Mouse (Mus musculus): ENCODE results near the gene Dnaic1. TPM values are rescaled to one million over a fixed set of nuclear protein-coding genes. Genes with fewer than 3 reads are reported as not detected.

The Dnaic1 gene
- polyA plus RNA-seq (2015; fragmentation: Nextera tagmentation; extraction: Ambion mirVana): 1.2 and 1.7 TPM in 2 replicates

- Histone ChIP-seq H3K36me3 (ENCODE audit: control insufficient read depth, insufficient read depth) (no peaks in the 10 kb centered on the region), H3K9me3 (ENCODE audit: control insufficient read depth, low read length) (no peaks in the 10 kb centered on the region), H3K27ac (ENCODE audit: low read length) (peak within 1 kb of the TSS; percentile 90), H3K4me3 (replicated peaks; ENCODE audit: low read length) (peak within 1 kb of the TSS; percentile 86), H3K4me1 (replicated peaks; ENCODE audit: control insufficient read depth, insufficient read depth, low read length) (peaks cover 35% of the 10 kb centered on the region), H3K4me2 (ENCODE audit: low read length) (peak within 1 kb of the TSS; percentile 63), H3K27me3 (replicated peaks; ENCODE audit: control insufficient read depth, insufficient read depth, low read length) (no peaks in the 10 kb centered on the region), H3K9ac (replicated peaks; ENCODE audit: low read depth, low read length) (peak within 1 kb of the TSS; percentile 83)
- ATAC-seq: peak; percentile 98
- WGBS: under 1% methylated on average over 36 of the region's 41 CpGs
These were observed at the start of gene Dnaic1, which contains the start of gene Fam219a for GRCm38 (mm10) chr4:41569411-41569885. TSS of gene Dnaic1 (plus strand) at chr4:41569775. TSS of gene Fam219a (minus strand) at chr4:41569538.

GRCm38 (mm10) chr4:41520641-41521040 lies 48.9 kb upstream of the Dnaic1 start:
- Histone ChIP-seq H3K9me3 (ENCODE audit: control insufficient read depth, low read length) (no peaks in the 10 kb centered on the region), H3K4me1 (replicated peaks; ENCODE audit: control insufficient read depth, insufficient read depth, low read length) (no peaks in the 10 kb centered on the region; the same call in 1 of the 2 replicates), H3K4me2 (ENCODE audit: low read length) (no peak overlapping the region), H3K9ac (replicated peaks; ENCODE audit: low read depth, low read length) (no peak overlapping the region), H3K27me3 (replicated peaks; ENCODE audit: control insufficient read depth, insufficient read depth, low read length) (no peaks in the 10 kb centered on the region), H3K36me3 (ENCODE audit: control insufficient read depth, insufficient read depth) (0 out of 2 replicates have a peak, but pooled peaks cover 2% of the 10 kb centered on the region), H3K27ac (ENCODE audit: low read length) (no peak overlapping the region), H3K4me3 (replicated peaks; ENCODE audit: low read length) (no peak overlapping the region)
- ATAC-seq: no peak
- 47% methylated on average over 14 of the region's 14 CpGs for WGBS

GRCm38 (mm10) chr4:41522136-41522535 lies 47.4 kb upstream of the Dnaic1 start:
- 32% methylated on average over 6 of the region's 6 CpGs for WGBS
- 0 out of 2 replicates have a peak, but pooled peaks cover 2% of the 10 kb centered on the region for H3K36me3 ChIP-seq (ENCODE audit: control insufficient read depth, insufficient read depth)
- no peaks in the 10 kb centered on the region for H3K27me3 ChIP-seq (replicated peaks; ENCODE audit: control insufficient read depth, insufficient read depth, low read length)
- H3K4me1 ChIP-seq (replicated peaks; ENCODE audit: control insufficient read depth, insufficient read depth, low read length): peaks cover 8% of the 10 kb centered on the region
- H3K9me3 ChIP-seq (ENCODE audit: control insufficient read depth, low read length): no peaks in the 10 kb centered on the region
- H3K4me3 ChIP-seq (replicated peaks; ENCODE audit: low read length): no peak overlapping the region
- ATAC-seq: no peak
- H3K27ac ChIP-seq (ENCODE audit: low read length): no peak overlapping the region
- H3K9ac ChIP-seq (replicated peaks; ENCODE audit: low read depth, low read length): no peak overlapping the region
- no peak overlapping the region for H3K4me2 ChIP-seq (ENCODE audit: low read length)

GRCm38 (mm10) chr4:41522788-41523187 lies 46.8 kb upstream of the Dnaic1 start:
- H3K9me3 ChIP-seq (ENCODE audit: control insufficient read depth, low read length): no peaks in the 10 kb centered on the region
- H3K4me1 ChIP-seq (replicated peaks; ENCODE audit: control insufficient read depth, insufficient read depth, low read length): peaks cover 13% of the 10 kb centered on the region
- H3K4me2 ChIP-seq (ENCODE audit: low read length): no peak overlapping the region
- H3K27ac ChIP-seq (ENCODE audit: low read length): no peak overlapping the region
- no peak overlapping the region for H3K9ac ChIP-seq (replicated peaks; ENCODE audit: low read depth, low read length)
- WGBS: 41% methylated on average over 5 of the region's 5 CpGs
- H3K27me3 ChIP-seq (replicated peaks; ENCODE audit: control insufficient read depth, insufficient read depth, low read length): no peaks in the 10 kb centered on the region
- no peak for ATAC-seq
- no peak overlapping the region for H3K4me3 ChIP-seq (replicated peaks; ENCODE audit: low read length)
- 0 out of 2 replicates have a peak, but pooled peaks cover 2% of the 10 kb centered on the region for H3K36me3 ChIP-seq (ENCODE audit: control insufficient read depth, insufficient read depth)

- no peaks in the 10 kb centered on the region for H3K27me3 ChIP-seq (replicated peaks; ENCODE audit: control insufficient read depth, insufficient read depth, low read length)
- H3K4me3 ChIP-seq (replicated peaks; ENCODE audit: low read length): no peak overlapping the region
- no peaks in the 10 kb centered on the region for H3K36me3 ChIP-seq (ENCODE audit: control insufficient read depth, insufficient read depth)
- no peak overlapping the region for H3K9ac ChIP-seq (replicated peaks; ENCODE audit: low read depth, low read length)
- H3K4me1 ChIP-seq (replicated peaks; ENCODE audit: control insufficient read depth, insufficient read depth, low read length): peaks cover 21% of the 10 kb centered on the region
- no peaks in the 10 kb centered on the region for H3K9me3 ChIP-seq (ENCODE audit: control insufficient read depth, low read length)
- ATAC-seq: no peak
- no peak overlapping the region for H3K4me2 ChIP-seq (ENCODE audit: low read length)
- no peak overlapping the region for H3K27ac ChIP-seq (ENCODE audit: low read length)
- WGBS: 86% methylated on average over 7 of the region's 7 CpGs
These were observed 45.7 kb upstream of the Dnaic1 start for GRCm38 (mm10) chr4:41523839-41524238.

GRCm38 (mm10) chr4:41524829-41525228 lies 44.7 kb upstream of the Dnaic1 start:
- H3K4me3 ChIP-seq (replicated peaks; ENCODE audit: low read length): no peak overlapping the region
- peaks cover 24% of the 10 kb centered on the region for H3K4me1 ChIP-seq (replicated peaks; ENCODE audit: control insufficient read depth, insufficient read depth, low read length)
- H3K4me2 ChIP-seq (ENCODE audit: low read length): no peak overlapping the region
- H3K9me3 ChIP-seq (ENCODE audit: control insufficient read depth, low read length): no peaks in the 10 kb centered on the region
- H3K36me3 ChIP-seq (ENCODE audit: control insufficient read depth, insufficient read depth): no peaks in the 10 kb centered on the region
- no peaks in the 10 kb centered on the region for H3K27me3 ChIP-seq (replicated peaks; ENCODE audit: control insufficient read depth, insufficient read depth, low read length)
- no peak overlapping the region for H3K27ac ChIP-seq (ENCODE audit: low read length)
- no peak overlapping the region for H3K9ac ChIP-seq (replicated peaks; ENCODE audit: low read depth, low read length)
- ATAC-seq: no peak
- WGBS: 81% methylated on average over 9 of the region's 9 CpGs

GRCm38 (mm10) chr4:41526553-41526952 lies 43.0 kb upstream of the Dnaic1 start:
- Histone ChIP-seq H3K4me2 (ENCODE audit: low read length) (no peak overlapping the region), H3K27ac (ENCODE audit: low read length) (no peak overlapping the region), H3K9me3 (ENCODE audit: control insufficient read depth, low read length) (no peaks in the 10 kb centered on the region), H3K27me3 (replicated peaks; ENCODE audit: control insufficient read depth, insufficient read depth, low read length) (no peaks in the 10 kb centered on the region), H3K4me1 (replicated peaks; ENCODE audit: control insufficient read depth, insufficient read depth, low read length) (peaks cover 24% of the 10 kb centered on the region), H3K4me3 (replicated peaks; ENCODE audit: low read length) (no peak overlapping the region), H3K36me3 (ENCODE audit: control insufficient read depth, insufficient read depth) (no peaks in the 10 kb centered on the region), H3K9ac (replicated peaks; ENCODE audit: low read depth, low read length) (no peak overlapping the region; the same call in 1 of the 2 replicates)
- WGBS: 18% methylated on average over 7 of the region's 7 CpGs
- ATAC-seq: peak; percentile 20

- H3K4me2 ChIP-seq (ENCODE audit: low read length): no peak overlapping the region
- peak; percentile 25 for ATAC-seq
These were observed 42.5 kb upstream of the Dnaic1 start for GRCm38 (mm10) chr4:41527076-41527475.

GRCm38 (mm10) chr4:41527996-41528395 lies 41.6 kb upstream of the Dnaic1 start:
- H3K4me3 ChIP-seq (replicated peaks; ENCODE audit: low read length): no peak overlapping the region
- 12% methylated on average over 8 of the region's 8 CpGs for WGBS
- no peak for ATAC-seq
- H3K4me2 ChIP-seq (ENCODE audit: low read length): no peak overlapping the region
- no peaks in the 10 kb centered on the region for H3K36me3 ChIP-seq (ENCODE audit: control insufficient read depth, insufficient read depth)
- peaks cover 24% of the 10 kb centered on the region for H3K4me1 ChIP-seq (replicated peaks; ENCODE audit: control insufficient read depth, insufficient read depth, low read length)
- no peaks in the 10 kb centered on the region for H3K27me3 ChIP-seq (replicated peaks; ENCODE audit: control insufficient read depth, insufficient read depth, low read length)
- H3K9me3 ChIP-seq (ENCODE audit: control insufficient read depth, low read length): no peaks in the 10 kb centered on the region
- H3K27ac ChIP-seq (ENCODE audit: low read length): no peak overlapping the region
- H3K9ac ChIP-seq (replicated peaks; ENCODE audit: low read depth, low read length): no peak overlapping the region

More at GRCm38 (mm10) chr4:41527076-41527475, 42.5 kb upstream of the Dnaic1 start:
- 19% methylated on average over 13 of the region's 13 CpGs for WGBS
- Histone ChIP-seq H3K27ac (ENCODE audit: low read length) (no peak overlapping the region), H3K4me1 (replicated peaks; ENCODE audit: control insufficient read depth, insufficient read depth, low read length) (peaks cover 24% of the 10 kb centered on the region), H3K27me3 (replicated peaks; ENCODE audit: control insufficient read depth, insufficient read depth, low read length) (no peaks in the 10 kb centered on the region), H3K9me3 (ENCODE audit: control insufficient read depth, low read length) (no peaks in the 10 kb centered on the region), H3K36me3 (ENCODE audit: control insufficient read depth, insufficient read depth) (no peaks in the 10 kb centered on the region), H3K9ac (replicated peaks; ENCODE audit: low read depth, low read length) (peak overlapping the region; percentile 35; the same call in 1 of the 2 replicates), H3K4me3 (replicated peaks; ENCODE audit: low read length) (no peak overlapping the region)
